Mouse (Mus musculus) forebrain, embryonic 10.5 days (tissue): ENCODE data around the gene Hao2. TPM values are rescaled to one million over a fixed set of nuclear protein-coding genes. Genes with fewer than 3 reads are reported as not detected.

Experiments
- DNase-seq: peaks from one replicate; pipeline ENCODE4 v3.0.0-alpha.2; 2017; ENCODE audit warnings: low spot score; ENCODE audit errors: extremely low spot score
- H3K27ac ChIP-seq: fragments of 300-500 bp; sonication (generic); 2 replicates; pipeline ENCODE4 v1.5.1; 2016; ENCODE audit warnings: mild to moderate bottlenecking
- H3K27me3 ChIP-seq: fragments of 300-500 bp; sonication (generic); 2 replicates; pipeline ENCODE4 v1.6.1; 2016; ENCODE audit warnings: mild to moderate bottlenecking; ENCODE audit not compliant: poor library complexity, severe bottlenecking
- H3K36me3 ChIP-seq: fragments of 300-500 bp; sonication (generic); replicated peaks from 2 replicates; pipeline ENCODE4 v1.6.1; 2016; ENCODE audit warnings: mild to moderate bottlenecking, moderate library complexity
- H3K4me1 ChIP-seq: fragments of 300-500 bp; sonication (generic); 2 replicates; pipeline ENCODE4 v1.6.1; 2016
- H3K4me3 ChIP-seq: fragments of 300-500 bp; sonication (generic); 2 replicates; pipeline ENCODE4 v1.5.1; 2016; ENCODE audit warnings: mild to moderate bottlenecking, moderate library complexity
- H3K9me3 ChIP-seq: fragments of 300-500 bp; sonication (generic); 2 replicates; pipeline ENCODE4 v1.6.1; 2016; ENCODE audit warnings: mild to moderate bottlenecking, moderate library complexity
- WGBS: fragments of 180-500 bp; shearing (Covaris S2); methylation state at CpG from one replicate; pipeline ENCODE4 v1.1.7; 2016; 5-methylcytosine and 5-hydroxymethylcytosine counted together
- polyA plus RNA-seq: library from polyadenylated mRNA; unstranded; fragments of >200 nt; fragmentation: Nextera tagmentation; extraction: Ambion mirVana; gene quantifications from 2 replicates; pipeline ENCODE4 v1.2.1, GENCODE M21; 2016

The Hao2 gene
- not detected in 2 replicates for polyA plus RNA-seq

GRCm38 (mm10) chr3:98893057-98893772 is at the start of gene Hao2:
Gene Hao2 (minus strand): TSS chr3:98893239.
- Histone ChIP-seq H3K4me3 (no peak within 1 kb of the TSS), H3K36me3 (no peaks in the 10 kb centered on the region), H3K9me3 (no peaks in the 10 kb centered on the region), H3K27me3 (no peaks in the 10 kb centered on the region), H3K4me1 (no peaks in the 10 kb centered on the region), H3K27ac (no peak within 1 kb of the TSS)
- 87% methylated on average over 3 of the region's 3 CpGs for WGBS
- no peak for DNase-seq

DNA sequence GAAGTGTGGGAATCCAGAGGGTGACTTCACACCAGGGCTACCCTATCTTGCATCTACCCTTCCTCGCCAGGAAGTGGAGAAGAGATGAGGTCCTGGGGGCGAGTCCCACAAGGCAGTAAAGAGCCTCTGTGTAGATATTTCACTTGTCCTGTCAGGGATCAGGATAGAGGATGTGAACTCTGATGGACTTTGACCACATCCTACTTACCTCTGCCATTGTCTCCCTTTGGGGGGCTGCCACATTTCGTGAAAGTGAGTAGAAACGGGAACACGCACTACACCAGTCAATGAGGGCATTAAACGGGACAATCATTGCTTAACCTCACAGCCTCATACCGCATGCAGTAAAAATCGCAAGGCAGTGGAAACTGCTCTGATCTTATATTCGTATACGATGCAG is 48.6 kb upstream of the Hao2 start:
- DNase-seq = no peak
- Histone ChIP-seq H3K4me1 (peaks cover 16% of the 10 kb centered on the region), H3K27ac (no peak overlapping the region), H3K36me3 (no peaks in the 10 kb centered on the region), H3K4me3 (peak overlapping the region; percentile 45), H3K27me3 (peaks cover 4% of the 10 kb centered on the region; the same call in 1 of the 2 replicates), H3K9me3 (no peaks in the 10 kb centered on the region)
- 52% methylated on average over 10 of the region's 10 CpGs for WGBS

DNA sequence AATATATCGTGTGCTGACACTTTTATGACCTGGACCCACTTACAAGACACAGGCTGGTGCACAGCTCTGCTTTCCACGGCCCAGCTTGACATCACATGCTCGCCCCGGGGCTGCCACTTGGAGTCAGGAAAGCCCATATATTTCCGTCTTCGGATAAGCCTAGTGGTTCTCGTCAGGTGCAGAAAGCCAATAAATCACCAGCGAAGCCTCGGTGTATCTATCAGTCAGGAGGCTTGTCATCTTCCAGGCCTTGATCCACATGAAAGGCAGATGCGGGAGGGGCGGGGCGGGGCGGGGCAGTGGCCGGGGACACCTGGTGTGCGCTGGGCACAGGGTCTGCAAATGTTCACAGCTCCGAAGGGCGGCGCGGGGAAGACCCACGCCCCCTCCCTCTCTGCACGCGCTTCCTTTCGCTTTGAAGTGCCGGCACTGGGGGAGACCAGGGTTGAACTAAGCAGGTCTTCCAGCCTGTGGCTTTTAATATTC is 48.1 kb upstream of the Hao2 start:
- Histone ChIP-seq H3K36me3 (no peaks in the 10 kb centered on the region), H3K9me3 (no peaks in the 10 kb centered on the region), H3K4me3 (peak overlapping the region; percentile 45), H3K27ac (no peak overlapping the region; the same call in 1 of the 2 replicates), H3K27me3 (peaks cover 4% of the 10 kb centered on the region; the same call in 1 of the 2 replicates), H3K4me1 (peaks cover 16% of the 10 kb centered on the region)
- WGBS = 22% methylated on average over 24 of the region's 24 CpGs
- peak; percentile 33 for DNase-seq

GRCm38 (mm10) chr3:98940225-98940624 is 47.2 kb upstream of the Hao2 start:
- H3K27me3 ChIP-seq = peaks cover 4% of the 10 kb centered on the region; the same call in 1 of the 2 replicates
- no peaks in the 10 kb centered on the region for H3K9me3 ChIP-seq
- DNase-seq = no peak
- H3K36me3 ChIP-seq = no peaks in the 10 kb centered on the region
- H3K4me3 ChIP-seq = no peak overlapping the region
- WGBS = 79% methylated on average over 4 of the region's 4 CpGs
- H3K27ac ChIP-seq = no peak overlapping the region
- peaks cover 22% of the 10 kb centered on the region for H3K4me1 ChIP-seq

GRCm38 (mm10) chr3:98936446-98936845 is 43.4 kb upstream of the Hao2 start:
- H3K27me3 ChIP-seq = peaks cover 4% of the 10 kb centered on the region; the same call in 1 of the 2 replicates
- peaks cover 19% of the 10 kb centered on the region for H3K4me1 ChIP-seq
- no peak overlapping the region for H3K4me3 ChIP-seq
- H3K27ac ChIP-seq = no peak overlapping the region
- no peak for DNase-seq
- H3K9me3 ChIP-seq = no peaks in the 10 kb centered on the region
- H3K36me3 ChIP-seq = no peaks in the 10 kb centered on the region
- 92% methylated on average over 3 of the region's 3 CpGs for WGBS

- Histone ChIP-seq H3K27ac (no peak overlapping the region), H3K36me3 (no peaks in the 10 kb centered on the region), H3K4me3 (no peak overlapping the region), H3K9me3 (no peaks in the 10 kb centered on the region), H3K4me1 (peaks cover 9% of the 10 kb centered on the region), H3K27me3 (no peaks in the 10 kb centered on the region)
- WGBS = 93% methylated on average over 7 of the region's 7 CpGs
- no peak for DNase-seq
Observed at GRCm38 (mm10) chr3:98934601-98935000, 41.6 kb upstream of the Hao2 start.

DNA sequence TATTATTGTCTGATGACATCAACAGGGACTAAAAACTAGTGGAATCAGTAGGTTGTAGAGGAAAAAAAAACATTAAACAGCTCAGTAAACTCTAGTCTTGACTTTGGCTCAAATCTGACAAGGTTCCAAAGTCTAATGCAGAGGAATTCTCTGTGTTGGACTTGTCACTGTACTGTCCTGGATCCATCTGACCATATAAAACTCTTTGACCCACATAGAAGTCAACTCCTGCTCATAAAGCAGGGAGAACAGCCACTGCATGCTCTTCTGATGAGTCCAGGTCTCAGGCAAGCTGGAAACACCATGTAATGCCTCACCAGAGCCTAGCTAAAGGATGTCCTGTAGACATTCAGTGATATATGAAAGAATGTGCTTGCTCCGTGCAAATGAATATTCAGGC is 41.0 kb upstream of the Hao2 start:
- H3K27me3 ChIP-seq = no peaks in the 10 kb centered on the region
- peaks cover 9% of the 10 kb centered on the region for H3K4me1 ChIP-seq
- H3K27ac ChIP-seq = no peak overlapping the region
- DNase-seq = no peak
- no peaks in the 10 kb centered on the region for H3K9me3 ChIP-seq
- H3K36me3 ChIP-seq = no peaks in the 10 kb centered on the region
- WGBS = 93% methylated on average over 1 of the region's 1 CpGs
- no peak overlapping the region for H3K4me3 ChIP-seq

- Histone ChIP-seq H3K4me3 (no peak overlapping the region), H3K27ac (no peak overlapping the region), H3K9me3 (no peaks in the 10 kb centered on the region), H3K4me1 (peaks cover 9% of the 10 kb centered on the region), H3K27me3 (no peaks in the 10 kb centered on the region), H3K36me3 (no peaks in the 10 kb centered on the region)
- DNase-seq = no peak
Observed at GRCm38 (mm10) chr3:98932421-98932820, 39.4 kb upstream of the Hao2 start.

DNA sequence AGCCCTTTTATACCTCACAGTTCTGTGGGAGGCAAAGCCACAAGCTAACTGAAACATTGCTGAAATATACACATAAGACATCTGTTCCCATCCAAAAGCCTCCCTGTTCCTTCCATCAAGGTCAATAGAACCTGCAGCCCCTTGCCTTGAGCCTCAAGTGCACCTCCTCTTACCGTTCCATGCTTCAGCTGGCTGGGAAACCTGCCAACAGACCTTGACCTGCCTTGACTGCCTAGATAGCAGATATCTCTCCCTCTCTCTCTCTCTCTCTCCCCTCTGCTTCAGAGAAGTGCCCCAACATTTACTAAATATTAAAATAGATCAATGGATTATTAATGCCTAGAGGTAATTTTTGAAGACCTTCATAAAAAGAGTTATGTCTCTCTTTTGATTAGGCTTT is 38.8 kb upstream of the Hao2 start:
- H3K4me3 ChIP-seq = no peak overlapping the region
- no peaks in the 10 kb centered on the region for H3K27me3 ChIP-seq
- no peaks in the 10 kb centered on the region for H3K36me3 ChIP-seq
- 94% methylated on average over 1 of the region's 1 CpGs for WGBS
- no peak for DNase-seq
- H3K4me1 ChIP-seq = peaks cover 9% of the 10 kb centered on the region
- no peak overlapping the region for H3K27ac ChIP-seq
- no peaks in the 10 kb centered on the region for H3K9me3 ChIP-seq

- Histone ChIP-seq H3K27me3 (no peaks in the 10 kb centered on the region), H3K4me1 (no peaks in the 10 kb centered on the region), H3K27ac (no peak overlapping the region), H3K36me3 (no peaks in the 10 kb centered on the region), H3K4me3 (no peak overlapping the region), H3K9me3 (no peaks in the 10 kb centered on the region)
- no peak for DNase-seq
- WGBS = 86% methylated on average over 3 of the region's 3 CpGs
Observed at GRCm38 (mm10) chr3:98920417-98920816, 27.4 kb upstream of the Hao2 start.

DNA sequence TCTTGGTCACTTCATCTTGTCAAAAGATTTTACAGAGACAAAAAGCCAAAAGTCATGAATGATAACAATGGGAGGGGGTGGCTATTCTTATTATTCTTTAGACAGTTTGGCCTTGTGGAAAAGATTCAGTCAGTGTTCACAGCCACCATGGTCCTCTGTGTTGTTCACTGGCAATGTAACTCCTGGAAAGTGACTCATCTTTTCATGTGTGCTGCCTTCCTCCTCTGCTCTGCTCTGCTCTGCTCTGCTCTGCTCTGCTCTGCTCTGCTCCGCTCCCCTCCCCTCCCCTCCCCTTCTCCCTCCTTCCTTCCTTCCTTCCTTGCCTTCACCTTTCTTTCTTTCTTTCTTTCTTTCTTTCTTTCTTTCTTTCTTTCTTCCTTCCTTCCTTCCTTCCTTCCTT is 24.2 kb upstream of the Hao2 start:
- WGBS = no CpG with 5 or more reads among the region's 1 CpGs
- H3K36me3 ChIP-seq = no peaks in the 10 kb centered on the region
- H3K27ac ChIP-seq = no peak overlapping the region
- no peak for DNase-seq
- H3K4me1 ChIP-seq = no peaks in the 10 kb centered on the region
- no peaks in the 10 kb centered on the region for H3K9me3 ChIP-seq
- H3K4me3 ChIP-seq = no peak overlapping the region
- no peaks in the 10 kb centered on the region for H3K27me3 ChIP-seq

DNA sequence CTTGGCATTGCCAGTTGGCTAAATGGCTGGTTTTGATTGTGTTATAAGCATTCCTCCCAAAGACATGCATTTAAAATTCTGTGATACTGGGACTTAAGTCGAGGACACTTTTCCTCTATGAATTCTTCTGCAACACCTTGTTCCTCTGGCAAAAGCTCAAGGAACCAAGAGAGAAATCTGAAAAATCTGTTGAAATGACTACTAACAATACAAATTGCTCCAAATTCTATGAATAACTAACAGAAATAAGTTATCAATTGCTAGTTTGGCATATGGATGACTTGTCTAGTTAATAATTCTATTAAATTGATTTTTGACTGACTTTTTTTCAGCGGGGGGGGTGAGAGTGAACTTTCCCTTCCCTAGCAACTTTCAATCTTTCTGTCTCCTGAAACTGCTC is 23.8 kb upstream of the Hao2 start:
- Histone ChIP-seq H3K27ac (no peak overlapping the region), H3K4me3 (no peak overlapping the region), H3K36me3 (no peaks in the 10 kb centered on the region), H3K4me1 (no peaks in the 10 kb centered on the region), H3K27me3 (no peaks in the 10 kb centered on the region), H3K9me3 (no peaks in the 10 kb centered on the region)
- WGBS = 84% methylated on average over 2 of the region's 2 CpGs
- DNase-seq = no peak

- Histone ChIP-seq H3K27me3 (no peaks in the 10 kb centered on the region), H3K4me1 (no peaks in the 10 kb centered on the region), H3K4me3 (no peak overlapping the region), H3K36me3 (no peaks in the 10 kb centered on the region), H3K9me3 (no peaks in the 10 kb centered on the region), H3K27ac (no peak overlapping the region)
- WGBS = 9% methylated on average over 4 of the region's 4 CpGs
- DNase-seq = peak; percentile 73
Observed at GRCm38 (mm10) chr3:98915659-98916058, 22.6 kb upstream of the Hao2 start.
